Mouse (Mus musculus): ENCODE results near the gene Arfrp1.

- TF ChIP-seq GATA1 (IDR thresholded peaks at IDR 0.05; ENCODE audit: borderline replicate concordance, low read length): no peak
- TF ChIP-seq FLI1 (IDR thresholded peaks at IDR 0.05; ENCODE audit: low read length): no peak
These were observed at the start of gene Arfrp1, which contains the start of gene Zgpat for GRCm38 (mm10) chr2:181364860-181365596.

Data from megakaryocyte, embryonic 14.5 days (primary cell).